Comparison of ENCODE assay signal across 8 mouse cellular contexts in the genomic region with DNA sequence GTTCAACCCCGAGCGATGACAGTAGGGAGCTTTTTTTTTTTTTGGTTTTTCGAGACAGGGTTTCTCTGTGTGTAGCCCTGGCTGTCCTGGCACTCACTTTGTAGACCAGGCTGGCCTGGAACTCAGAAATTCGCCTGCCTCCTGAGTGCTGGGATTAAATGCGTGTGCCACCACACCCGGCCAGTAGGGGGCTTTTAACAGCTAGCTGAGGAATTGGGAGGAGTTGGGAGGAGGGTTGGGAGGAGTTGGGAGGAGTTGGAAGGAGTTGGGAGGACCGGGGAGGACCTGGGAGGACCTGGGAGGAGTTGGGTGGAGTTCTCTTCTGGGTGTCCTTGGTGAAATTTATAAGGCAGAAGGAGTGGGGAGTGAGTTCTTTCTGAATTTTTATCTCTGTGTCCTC. TPM values are rescaled to one million over a fixed set of nuclear protein-coding genes. Genes with fewer than 3 reads are reported as not detected.
DNase-seq lines count a peak whose midpoint lies in the region.
"Not testable (repeated sequence)": the region's sequence is repeated elsewhere in the genome, so short reads cannot be mapped to it uniquely, and the experiment has no call there.
"Had no signal": no experiment of that assay in that cellular context is flagged by ENCODE, and none has a peak within 500 bp of the region (broad histone marks: within the 10 kb centered on the region; RNA-seq: fewer than 3 reads in every experiment).

No protein-coding gene starts in this region.

- intact Hi-C loops in gastrocnemius, postnatal 14 days (cut with DNase I; ENCODE audit: low total_unique reads): not testable (repeated sequence)

- peak; percentile 64 to 66 for DNase-seq in adrenal gland, adult 18-20 months (ENCODE audit: low spot score in 2 of 2)
- peak; percentile 43 for DNase-seq in cerebellum, adult 9-11 months
- peak; percentile 74 for DNase-seq in gastrocnemius, postnatal 14 days
- DNase-seq in kidney, adult 11 months: peak; percentile 51
- DNase-seq in left cerebral cortex, adult 18-20 months (ENCODE audit: low spot score in 2 of 2): peak; percentile 35 to 53
- DNase-seq in lung, postnatal 25 days (ENCODE audit: low spot score): peak; percentile 70
- peak; percentile 45 to 76 for DNase-seq in spleen, postnatal 4 days (ENCODE audit: low spot score in 2 of 2)

RNA-seq across cellular contexts. Expression of a gene that starts 16.9 kb away (rescaled TPM):
- total RNA-seq in adrenal gland, adult 18-20 months (2021): 10 to 100 TPM; 29.7 to 36.1 TPM
- total RNA-seq in gastrocnemius, postnatal 14 days (2021): 10 to 100 TPM; 18.8 to 24.7 TPM
- total RNA-seq in left cerebral cortex, adult 18-20 months (2021): 10 to 100 TPM; 12.7 to 18.2 TPM

RNA-seq across cellular contexts. Expression of a gene that starts 34.0 kb away (rescaled TPM):
- 10 to 100 TPM in 1 of 2 experiments, 1 to 10 TPM in 1; 8.2 to 26.2 TPM for total RNA-seq in adrenal gland, adult 18-20 months (2021)
- total RNA-seq in gastrocnemius, postnatal 14 days (2021): not detected
- total RNA-seq in left cerebral cortex, adult 18-20 months (2021): not detected
- total RNA-seq: left cerebral cortex, postnatal 36 days had no signal

RNA-seq across cellular contexts. Expression of a gene that starts 48.7 kb away (rescaled TPM):
- total RNA-seq in adrenal gland, adult 18-20 months (2021): 10 to 100 TPM; 40.6 to 43.4 TPM
- 1 to 10 TPM; 4.1 to 6.6 TPM for total RNA-seq in gastrocnemius, postnatal 14 days (2021)
- total RNA-seq in left cerebral cortex, adult 18-20 months (2021): 10 to 100 TPM; 13.8 to 14.0 TPM

RNA-seq across cellular contexts. Expression of a gene that starts 58.0 kb away (rescaled TPM):
- total RNA-seq in adrenal gland, adult 18-20 months (2021): 10 to 100 TPM; 10.7 to 11.2 TPM
- under 1 TPM; 0.33 TPM for total RNA-seq in gastrocnemius, postnatal 14 days (2021)
- 10 to 100 TPM; 18.3 to 18.8 TPM for total RNA-seq in left cerebral cortex, adult 18-20 months (2021)

RNA-seq across cellular contexts. Expression of a gene that starts 58.1 kb away (rescaled TPM):
- 100 to 1,000 TPM; 280 to 531 TPM for total RNA-seq in adrenal gland, adult 18-20 months (2021)
- total RNA-seq in gastrocnemius, postnatal 14 days (2021): 10 to 100 TPM; 13.7 to 14.2 TPM
- total RNA-seq in left cerebral cortex, adult 18-20 months (2021): 10 to 100 TPM; 33.5 to 39.8 TPM

Comparison
In these comparisons a context has a peak if more than half of its experiments do, and no peak if none do; other contexts are left out.
1. Peak in every context shown above with its lines: DNase-seq.
2. RNA of a gene that starts 34.0 kb away (total RNA-seq): 8.2 to 26.2 TPM in adrenal gland, adult 18-20 months; not detected in gastrocnemius, postnatal 14 days and not detected in left cerebral cortex, adult 18-20 months; every median in the first group is over 4 times any median in the second.